Mouse (Mus musculus) limb, embryonic 10.5 days (tissue): ENCODE results near the gene Dnah14. TPM values are rescaled to one million over a fixed set of nuclear protein-coding genes. Genes with fewer than 3 reads are reported as not detected.

Experiments
- DNase-seq: peaks from one replicate; pipeline ENCODE4 v3.0.0-alpha.2; 2017; ENCODE audit warnings: low spot score
- H3K27ac ChIP-seq: fragments of 300-500 bp; sonication (generic); 2 replicates; pipeline ENCODE4 v1.5.1; 2016; ENCODE audit warnings: mild to moderate bottlenecking
- H3K27me3 ChIP-seq: fragments of 300-500 bp; sonication (generic); 2 replicates; pipeline ENCODE4 v1.6.1; 2016; ENCODE audit warnings: low read depth, mild to moderate bottlenecking; ENCODE audit not compliant: poor library complexity, severe bottlenecking
- H3K36me3 ChIP-seq: fragments of 300-500 bp; sonication (generic); 2 replicates; pipeline ENCODE4 v1.6.1; 2016; ENCODE audit warnings: mild to moderate bottlenecking, moderate library complexity
- H3K4me1 ChIP-seq: fragments of 300-500 bp; sonication (generic); 2 replicates; pipeline ENCODE4 v1.6.1; 2016
- H3K4me3 ChIP-seq: fragments of 300-500 bp; sonication (generic); 2 replicates; pipeline ENCODE4 v1.5.1; 2016; ENCODE audit warnings: mild to moderate bottlenecking, moderate library complexity
- H3K9me3 ChIP-seq: fragments of 300-500 bp; sonication (generic); replicated peaks from 2 replicates; pipeline ENCODE4 v1.6.1; 2016; ENCODE audit warnings: mild to moderate bottlenecking
- WGBS: fragments of 180-500 bp; shearing (Covaris S2); methylation state at CpG from one replicate; pipeline ENCODE4 v1.1.7; 2016; 5-methylcytosine and 5-hydroxymethylcytosine counted together
- polyA plus RNA-seq: library from polyadenylated mRNA; unstranded; fragments of >200 nt; fragmentation: Nextera tagmentation; extraction: Ambion mirVana; gene quantifications from 2 replicates; pipeline ENCODE4 v1.2.1, GENCODE M21; 2016

Gene Dnah14
- polyA plus RNA-seq, 1 experiment from 2014 or later: 1.7 TPM

DNA sequence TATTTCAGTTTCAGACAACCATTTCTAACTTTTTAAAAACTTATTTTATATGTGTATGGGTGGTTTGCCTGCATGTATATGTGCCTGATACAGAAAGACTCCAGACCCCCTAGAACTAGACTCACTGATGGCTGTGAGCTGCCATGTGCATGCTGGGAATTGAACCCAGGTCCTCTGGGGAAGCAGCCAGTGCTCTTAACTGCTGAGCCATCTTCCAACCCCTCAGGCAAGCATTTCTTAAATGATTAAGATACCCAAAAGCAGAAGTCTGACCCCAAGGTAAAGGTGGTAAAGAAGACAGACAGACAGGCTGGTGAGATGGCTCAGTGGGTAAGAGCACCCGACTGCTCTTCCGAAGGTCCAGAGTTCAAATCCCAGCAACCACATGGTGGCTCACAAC lies 278.5 kb downstream of the Dnah14 start:
- H3K4me3 ChIP-seq: no peak overlapping the region
- no peak for DNase-seq
- peaks cover 11% of the 10 kb centered on the region for H3K4me1 ChIP-seq
- no peaks in the 10 kb centered on the region for H3K36me3 ChIP-seq
- whole genome bisulfite sequencing: 100% methylated on average over 2 of the region's 2 CpGs
- H3K27ac ChIP-seq: no peak overlapping the region
- H3K27me3 ChIP-seq: peaks cover 7% of the 10 kb centered on the region; the same call in 1 of the 2 replicates
- no peaks in the 10 kb centered on the region for H3K9me3 ChIP-seq

DNA sequence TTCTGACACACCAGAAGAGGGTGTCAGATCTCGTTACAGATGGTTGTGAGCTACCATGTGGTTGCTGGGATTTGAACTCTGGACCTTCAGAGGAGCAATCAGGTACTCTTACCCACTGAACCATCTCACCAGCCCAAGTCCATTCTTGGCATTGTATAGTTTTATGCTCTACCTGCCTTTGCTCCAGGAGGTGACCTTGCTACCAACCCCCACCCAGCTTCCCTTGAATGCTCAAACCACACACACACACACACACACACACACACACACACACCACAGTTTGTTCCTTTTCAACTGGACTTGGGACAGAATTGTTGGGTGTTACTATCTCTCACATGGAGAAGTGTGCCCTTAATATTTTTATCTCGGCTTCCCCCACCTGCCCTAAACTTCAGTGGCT lies 280.0 kb downstream of the Dnah14 start:
- H3K4me1 ChIP-seq: peaks cover 23% of the 10 kb centered on the region
- H3K4me3 ChIP-seq: no peak overlapping the region
- DNase-seq: no peak
- H3K27me3 ChIP-seq: peaks cover 7% of the 10 kb centered on the region; the same call in 1 of the 2 replicates
- H3K9me3 ChIP-seq: no peaks in the 10 kb centered on the region
- H3K36me3 ChIP-seq: no peaks in the 10 kb centered on the region
- 84% methylated on average over 2 of the region's 2 CpGs for WGBS
- H3K27ac ChIP-seq: no peak overlapping the region

DNA sequence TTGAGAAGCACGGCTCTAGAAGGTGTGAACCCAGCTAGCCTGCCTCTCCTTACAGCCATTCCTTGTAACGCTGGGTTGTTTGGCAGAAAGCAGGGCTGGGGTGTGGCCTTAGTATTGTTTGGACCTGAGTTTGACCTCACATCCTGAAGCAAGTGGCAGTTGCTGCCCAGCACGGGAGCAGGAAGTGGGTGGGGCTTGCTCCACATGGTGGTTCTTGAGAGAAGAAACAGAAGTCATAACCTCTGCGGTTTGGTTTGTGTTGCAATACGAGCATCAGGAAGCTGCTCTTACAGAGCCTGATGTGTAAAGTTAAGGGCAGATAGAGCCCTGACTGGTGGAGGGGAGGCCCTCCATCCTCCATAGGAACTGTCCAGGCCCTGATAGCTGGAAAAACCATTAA lies 284.3 kb downstream of the Dnah14 start:
- peak overlapping the region; percentile 72 for H3K27ac ChIP-seq
- H3K27me3 ChIP-seq: no peaks in the 10 kb centered on the region
- H3K4me1 ChIP-seq: peaks cover 30% of the 10 kb centered on the region
- WGBS: 13% methylated on average over 5 of the region's 5 CpGs
- H3K9me3 ChIP-seq: no peaks in the 10 kb centered on the region
- no peaks in the 10 kb centered on the region for H3K36me3 ChIP-seq
- peak; percentile 63 for DNase-seq
- peak overlapping the region; percentile 17; the same call in 1 of the 2 replicates for H3K4me3 ChIP-seq

GRCm38 (mm10) chr1:181861181-181861902 lies 285.0 kb downstream of the Dnah14 start:
- DNase-seq: no peak
- H3K27me3 ChIP-seq: no peaks in the 10 kb centered on the region
- 96% methylated on average over 2 of the region's 2 CpGs for WGBS
- H3K9me3 ChIP-seq: no peaks in the 10 kb centered on the region
- H3K4me1 ChIP-seq: peaks cover 30% of the 10 kb centered on the region
- no peak overlapping the region for H3K4me3 ChIP-seq
- peak overlapping the region; percentile 72; the same call in 1 of the 2 replicates for H3K27ac ChIP-seq
- H3K36me3 ChIP-seq: no peaks in the 10 kb centered on the region

GRCm38 (mm10) chr1:181862676-181863374 lies 286.5 kb downstream of the Dnah14 start:
- Histone ChIP-seq H3K36me3 (no peaks in the 10 kb centered on the region), H3K27ac (peak overlapping the region; percentile 50), H3K27me3 (no peaks in the 10 kb centered on the region), H3K4me3 (no peak overlapping the region), H3K4me1 (peaks cover 30% of the 10 kb centered on the region), H3K9me3 (no peaks in the 10 kb centered on the region)
- no peak for DNase-seq
- WGBS: 47% methylated on average over 16 of the region's 16 CpGs

DNA sequence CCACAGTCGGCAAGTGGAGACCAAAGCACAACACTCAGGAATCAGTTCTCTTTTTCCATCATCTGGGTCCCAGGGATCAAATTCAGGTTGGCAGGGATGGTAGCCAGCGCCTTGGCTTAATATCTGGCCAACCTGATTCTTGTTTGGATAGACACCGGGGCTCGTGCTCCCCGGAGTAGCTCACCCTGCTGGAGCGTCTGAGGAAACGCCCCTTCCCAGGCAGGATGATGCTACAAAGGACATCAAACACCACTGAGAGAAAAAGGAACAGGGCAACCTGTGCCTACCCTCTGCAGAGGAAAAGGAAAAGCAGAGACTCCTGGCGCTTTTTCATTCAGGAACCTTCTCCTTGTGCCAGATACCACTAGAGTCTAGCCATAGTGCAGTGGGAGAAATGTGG lies 287.1 kb downstream of the Dnah14 start:
- peaks cover 30% of the 10 kb centered on the region for H3K4me1 ChIP-seq
- DNase-seq: no peak
- H3K27ac ChIP-seq: no peak overlapping the region
- H3K36me3 ChIP-seq: no peaks in the 10 kb centered on the region
- WGBS: 28% methylated on average over 8 of the region's 8 CpGs
- no peak overlapping the region for H3K4me3 ChIP-seq
- no peaks in the 10 kb centered on the region for H3K27me3 ChIP-seq
- no peaks in the 10 kb centered on the region for H3K9me3 ChIP-seq

Other genes starting within 250 kb of the Dnah14 start
- 0.16 and 0.33 TPM in 2 replicates for gene Cnih3, start 223.9 kb upstream of the Dnah14 start, polyA plus RNA-seq
- not detected in 2 replicates for gene Ccdc121, start 65.1 kb upstream of the Dnah14 start, polyA plus RNA-seq